Mouse (Mus musculus): ENCODE measurements around the gene Tfpi. TPM values are rescaled to one million over a fixed set of nuclear protein-coding genes. Genes with fewer than 3 reads are reported as not detected.

Gene Tfpi
- total RNA-seq, 2 experiments from 2014 or later, result 3.3 to 3.7 TPM

DNA sequence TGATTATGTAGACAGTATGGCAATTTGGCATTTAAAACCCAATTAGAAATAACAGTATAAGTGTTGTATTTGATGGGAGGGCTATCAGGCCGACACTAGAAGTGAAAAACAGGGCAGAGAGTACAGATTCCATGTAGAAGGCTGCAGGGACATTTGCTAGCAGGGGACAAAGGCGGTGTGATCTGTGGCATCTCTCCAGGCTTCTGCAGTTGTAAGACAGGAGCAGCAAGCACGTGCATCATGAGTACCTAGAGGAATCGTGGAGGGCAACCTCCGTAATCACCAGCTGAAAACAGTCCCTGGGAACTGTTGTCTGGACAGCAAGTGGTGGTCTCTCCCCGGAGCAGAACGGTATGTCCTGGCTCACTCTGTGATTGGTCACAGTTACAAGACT, 88.6 kb downstream of the Tfpi start:
- no peak for DNase-seq

GRCm38 (mm10) chr2:84387394-84388022, 89.1 kb downstream of the Tfpi start:
- no peak for DNase-seq

GRCm38 (mm10) chr2:84386563-84387393, 89.8 kb downstream of the Tfpi start:
- DNase-seq, result no peak

DNA sequence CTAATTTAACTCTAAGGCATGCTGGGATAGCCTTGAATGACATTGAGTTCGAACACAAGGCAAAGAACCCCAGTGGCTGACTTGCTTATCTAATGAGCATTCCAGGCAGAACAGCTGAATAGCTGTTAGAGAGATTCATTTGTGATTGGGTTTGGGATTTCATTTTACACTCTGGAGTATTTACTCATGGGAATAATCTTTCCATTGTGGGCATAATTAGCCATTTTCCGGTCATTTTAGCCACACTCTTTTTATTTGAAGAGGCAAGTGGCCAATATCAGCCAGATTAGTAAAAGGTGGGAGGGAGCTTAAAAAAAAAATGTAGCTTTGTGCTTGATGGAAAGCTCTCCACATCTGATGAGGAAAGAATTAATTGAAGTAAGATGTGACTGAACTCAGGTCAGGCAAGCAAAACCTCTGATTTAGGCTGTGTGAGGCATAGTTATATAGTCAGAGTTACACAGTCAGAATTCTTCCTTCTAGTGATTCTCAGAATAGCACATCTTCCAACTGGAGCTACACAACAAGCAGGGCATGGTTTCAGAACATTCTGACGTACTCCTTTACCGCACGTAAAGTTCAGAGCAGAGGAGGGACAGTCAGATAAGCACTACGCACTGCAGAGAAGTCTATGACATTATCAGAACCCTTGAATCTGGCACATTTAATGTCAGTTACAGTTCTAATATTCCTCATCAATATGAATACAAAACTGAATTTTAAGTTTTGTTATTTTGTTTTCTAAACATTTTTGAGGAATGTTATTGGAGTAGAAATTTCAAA, 91.5 kb downstream of the Tfpi start:
- no peak for DNase-seq

GRCm38 (mm10) chr2:84383828-84384227, 92.7 kb downstream of the Tfpi start:
- no peak for DNase-seq

Other genes with a start within 250 kb of the Tfpi start
- 1 to 10 TPM; 7.5 to 8.0 TPM for gene Calcrl, start 51.4 kb downstream of the Tfpi start, total RNA-seq (2021)
- 10 to 100 TPM; 50.8 to 53.1 TPM for gene Ctnnd1, start 174.0 kb upstream of the Tfpi start, total RNA-seq (2021)
- gene Btbd18, start 182.3 kb upstream of the Tfpi start, total RNA-seq (2021), result not detected
- 10 to 100 TPM; 26.7 to 28.3 TPM for gene Selenoh, start 194.0 kb upstream of the Tfpi start, total RNA-seq (2021)
- 1 to 10 TPM; 3.8 to 3.9 TPM for gene Gm28635, start 201.3 kb upstream of the Tfpi start, total RNA-seq (2021)
- gene Med19, start 201.6 kb upstream of the Tfpi start, total RNA-seq (2021), result 10 to 100 TPM; 29.5 to 32.2 TPM
- gene Tmx2, start 202.4 kb upstream of the Tfpi start, total RNA-seq (2021), result 100 to 1,000 TPM; 225 to 252 TPM
- gene Zdhhc5, start 238.4 kb upstream of the Tfpi start, total RNA-seq (2021), result 10 to 100 TPM; 37.1 to 38.9 TPM